Mouse (Mus musculus): Measurements from ENCODE around the gene Map2.

GRCm38 (mm10) chr1:66192891-66193290 is 17.8 kb downstream of the Map2 start:
- TF ChIP-seq USF1 (IDR thresholded peaks at IDR 0.05; ENCODE audit: low read depth, low read length) (no peak), CTCF (IDR thresholded peaks at IDR 0.05 in 2 of 3, conservative IDR thresholded peaks at IDR 0.05 in 1 of 3; ENCODE audit: control insufficient read depth in 1 of 3, insufficient read depth in 1 of 3, low read depth in 2 of 3, low read length in 3 of 3, poor library complexity in 1 of 3, severe bottlenecking in 1 of 3) (no peak), MYC (IDR thresholded peaks at IDR 0.05; ENCODE audit: low read depth, low read length) (no peak), CHD1 (IDR thresholded peaks at IDR 0.05; ENCODE audit: low read depth, low read length) (no peak), MEF2A (IDR thresholded peaks at IDR 0.05; ENCODE audit: extremely low read depth, insufficient replicate concordance, low read depth, low read length, poor library complexity, severe bottlenecking) (no peak), POLR2A (IDR thresholded peaks at IDR 0.05; ENCODE audit: control insufficient read depth in 1 of 2, insufficient read depth in 1 of 2, low read depth in 1 of 2, low read length in 2 of 2, poor library complexity in 1 of 2) (no peak), MAZ (IDR thresholded peaks at IDR 0.05; ENCODE audit: low read depth, low read length) (no peak), GATA1 (IDR thresholded peaks at IDR 0.05; ENCODE audit: low read depth, low read length) (no peak), POLR2AphosphoS2 (IDR thresholded peaks at IDR 0.05; ENCODE audit: low read length) (no peak)
